In the genomic region with DNA sequence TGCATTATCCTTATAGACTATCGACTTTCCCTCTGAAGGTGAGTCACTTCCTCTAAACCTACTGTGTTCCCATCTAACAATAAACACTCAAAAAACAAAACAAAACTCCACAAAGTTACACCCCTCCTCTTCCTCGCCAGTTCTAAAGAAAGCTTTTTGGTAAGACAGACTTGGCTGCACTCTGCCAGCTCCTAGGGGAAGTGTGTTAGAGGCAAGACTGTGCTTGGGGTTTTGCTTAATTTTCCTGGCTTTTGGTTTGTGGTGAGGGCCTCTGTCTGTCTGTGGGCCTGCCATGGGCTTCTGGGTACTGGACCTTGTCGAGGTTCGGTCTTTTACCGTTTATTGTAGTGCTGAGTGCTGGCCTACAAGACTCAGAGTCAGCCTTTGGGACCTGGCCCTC, we compare ENCODE assay signal across 26 mouse cellular contexts. TPM values are rescaled to one million over a fixed set of nuclear protein-coding genes. Genes with fewer than 3 reads are reported as not detected.
A peak's percentile ranks its signal among the peaks of the same experiment; 100 is the strongest.
DNase-seq lines count a peak whose midpoint lies in the region; ATAC-seq and TF ChIP-seq lines count a peak whose summit lies in the region.
"Had no signal": no experiment of that assay in that cellular context is flagged by ENCODE, and none has a peak within 500 bp of the region (broad histone marks: within the 10 kb centered on the region; RNA-seq: fewer than 3 reads in every experiment).

No protein-coding gene starts in this region.

- peak; percentile 70 for DNase-seq in adipocyte (ENCODE audit: low spot score)
- DNase-seq in cerebellum, adult 2 months, result no peak
- no peak for DNase-seq in c-Kit-positive CD71-positive TER-119-positive erythroid progenitor cells, embryonic 14.5 days (ENCODE audit: low spot score)
- DNase-seq in kidney, adult 9 months, result no peak
- DNase-seq: adrenal gland, adult 2 months; adrenal gland, postnatal 10 days; adrenal gland, postnatal 25 days; B cell, adult 2 months; cerebellum, adult 11 months; cerebellum, adult 18-20 months; cerebellum, adult 9-10 months; cerebellum, postnatal 10 days; cerebellum, postnatal 25 days; forebrain, postnatal 0 days had no signal

- H3K4me3 ChIP-seq in cerebellum, adult 2 months (replicated peaks; ENCODE audit: insufficient read depth, low read depth, low read length), result no peak overlapping the region
- H3K4me3 ChIP-seq: embryonic facial prominence, embryonic 10.5 days; embryonic facial prominence, embryonic 12.5 days; forebrain, embryonic 13.5 days; forebrain, embryonic 15.5 days had no signal

- no peaks in the 10 kb centered on the region for H3K4me1 ChIP-seq in cerebellum, adult 2 months (ENCODE audit: control insufficient read depth, insufficient read depth, low read length)
- H3K4me1 ChIP-seq: embryonic facial prominence, embryonic 12.5 days; forebrain, embryonic 13.5 days; forebrain, embryonic 15.5 days had no signal

- H3K27me3 ChIP-seq in cerebellum, adult 2 months (ENCODE audit: control insufficient read depth, insufficient read depth, low read length), result no peaks in the 10 kb centered on the region
- H3K27me3 ChIP-seq: CH12.LX; embryonic facial prominence, embryonic 12.5 days; forebrain, embryonic 13.5 days; forebrain, embryonic 15.5 days had no signal

- 90% methylated on average over 5 of the region's 5 CpGs for WGBS in cerebellum, adult 2 months

- no peak for TF ChIP-seq CTCF in cerebellum, adult 2 months (IDR thresholded peaks at IDR 0.05; ENCODE audit: borderline replicate concordance, insufficient read depth, low read depth, low read length)

- no peak for TF ChIP-seq POLR2A in cerebellum, adult 2 months (IDR thresholded peaks at IDR 0.05; ENCODE audit: borderline replicate concordance, insufficient read depth, low read length)

- ATAC-seq in common myeloid progenitor, adult 5-6 weeks (replicated peaks; ENCODE audit: low read depth, poor library complexity, severe bottlenecking), result 0 out of 2 replicates have a peak, but pooled peaks have one; percentile 52
- ATAC-seq in megakaryocyte progenitor cell, adult 5-6 weeks (replicated peaks; ENCODE audit: poor library complexity), result 0 out of 2 replicates have a peak, but pooled peaks have one; percentile 9
- ATAC-seq: activated CD4-positive, CD25-positive, alpha-beta regulatory T cell, adult 4 months; CD4-positive, CD25-positive, alpha-beta regulatory T cell, adult 4 months; forebrain, embryonic 13.5 days; forebrain, embryonic 15.5 days; forebrain, postnatal 0 days; Patski had no signal

- H3K27ac ChIP-seq in cerebellum, adult 2 months (ENCODE audit: insufficient read depth, low read length), result no peak overlapping the region
- H3K27ac ChIP-seq: embryonic facial prominence, embryonic 10.5 days; embryonic facial prominence, embryonic 12.5 days; forebrain, embryonic 13.5 days; forebrain, embryonic 15.5 days had no signal

RNA-seq across cellular contexts. Expression of a gene that starts 5.6 kb away (rescaled TPM):
- total RNA-seq in common myeloid progenitor, adult 5-6 weeks (2017), result not detected in 2 replicates
- total RNA-seq in megakaryocyte progenitor cell, adult 5-6 weeks (2015), result not detected in 2 replicates
- total RNA-seq in megakaryocyte progenitor cell, adult 5-6 weeks (2017), result not detected in 2 replicates
- 0.38 and 0.73 TPM in 2 replicates for polyA plus RNA-seq in cerebellum, adult 2 months (2012; rRNA removed)
- total RNA-seq: CH12.LX had no signal
- polyA plus RNA-seq: activated CD4-positive, CD25-positive, alpha-beta regulatory T cell, adult 4 months; CD4-positive, CD25-positive, alpha-beta regulatory T cell, adult 4 months; G1E; Patski had no signal

RNA-seq across cellular contexts. Expression of a gene that starts 8.9 kb away (rescaled TPM):
- 3.6 and 4.3 TPM in 2 replicates for total RNA-seq in common myeloid progenitor, adult 5-6 weeks (2017)
- 2.7 and 11.6 TPM in 2 replicates for total RNA-seq in megakaryocyte progenitor cell, adult 5-6 weeks (2015)
- total RNA-seq in megakaryocyte progenitor cell, adult 5-6 weeks (2017), result 1.3 and 4.0 TPM in 2 replicates
- 0.07 and 0.08 TPM in 2 replicates for polyA plus RNA-seq in cerebellum, adult 2 months (2012; rRNA removed)
- total RNA-seq: CH12.LX; forebrain, postnatal 0 days had no signal
- polyA plus RNA-seq: activated CD4-positive, CD25-positive, alpha-beta regulatory T cell, adult 4 months; embryonic facial prominence, embryonic 10.5 days; forebrain, embryonic 11.5 days; forebrain, embryonic 13.5 days; forebrain, embryonic 15.5 days; forebrain, postnatal 0 days; G1E; Patski had no signal

RNA-seq across cellular contexts. Expression of a gene that starts 32.8 kb away (rescaled TPM):
- total RNA-seq in common myeloid progenitor, adult 5-6 weeks (2017), result 83.5 and 117 TPM in 2 replicates
- 113 and 123 TPM in 2 replicates for total RNA-seq in megakaryocyte progenitor cell, adult 5-6 weeks (2015)
- 90.6 and 105 TPM in 2 replicates for total RNA-seq in megakaryocyte progenitor cell, adult 5-6 weeks (2017)
- 45.6 and 56.3 TPM in 2 replicates for polyA plus RNA-seq in cerebellum, adult 2 months (2012; rRNA removed)

RNA-seq across cellular contexts. Expression of a gene that starts 53.0 kb away (rescaled TPM):
- total RNA-seq in common myeloid progenitor, adult 5-6 weeks (2017), result 0.63 and 2.7 TPM in 2 replicates
- 1.8 TPM in 1 of 2 replicates, not detected in the other for total RNA-seq in megakaryocyte progenitor cell, adult 5-6 weeks (2015)
- not detected in 2 replicates for total RNA-seq in megakaryocyte progenitor cell, adult 5-6 weeks (2017)
- 0.67 and 1.5 TPM in 2 replicates for polyA plus RNA-seq in cerebellum, adult 2 months (2012; rRNA removed)
- total RNA-seq: adrenal gland, postnatal 10 days; CH12.LX had no signal
- polyA plus RNA-seq: adrenal gland, adult 2 months; G1E had no signal

RNA-seq across cellular contexts. Expression of a gene that starts 56.3 kb away (rescaled TPM):
- total RNA-seq in common myeloid progenitor, adult 5-6 weeks (2017), result 1.4 and 3.6 TPM in 2 replicates
- total RNA-seq in megakaryocyte progenitor cell, adult 5-6 weeks (2015), result 0.32 and 1.1 TPM in 2 replicates
- 0.14 and 1.8 TPM in 2 replicates for total RNA-seq in megakaryocyte progenitor cell, adult 5-6 weeks (2017)
- polyA plus RNA-seq in cerebellum, adult 2 months (2012; rRNA removed), result 4.6 and 5.8 TPM in 2 replicates
